Mouse (Mus musculus) neural tube, embryonic 12.5 days (tissue): ENCODE results near the gene Glipr2. TPM values are rescaled to one million over a fixed set of nuclear protein-coding genes. Genes with fewer than 3 reads are reported as not detected.

Source experiments
- ATAC-seq: fragments of 200-750 bp; cut with Nextera tagmentation; 2 replicates; pipeline ENCODE4 v1.8.0; 2017; ENCODE audit warnings: low read depth, mild to moderate bottlenecking, moderate TSS enrichment, moderate library complexity; ENCODE audit not compliant: low FRiP score
- H3K27ac ChIP-seq: fragments of 300-500 bp; sonication (generic); 2 replicates; pipeline ENCODE4 v1.5.1; 2016
- H3K27me3 ChIP-seq: fragments of 300-500 bp; sonication (generic); replicated peaks from 2 replicates; pipeline ENCODE4 v1.6.1; 2016; ENCODE audit warnings: mild to moderate bottlenecking
- H3K36me3 ChIP-seq: fragments of 300-500 bp; sonication (generic); 2 replicates; pipeline ENCODE4 v1.6.1; 2016; ENCODE audit warnings: mild to moderate bottlenecking
- H3K4me1 ChIP-seq: fragments of 300-500 bp; sonication (generic); 2 replicates; pipeline ENCODE4 v1.6.1; 2016
- H3K4me2 ChIP-seq: fragments of 300-500 bp; sonication (generic); replicated peaks from 2 replicates; pipeline ENCODE4 v1.6.1; 2016; ENCODE audit warnings: mild to moderate bottlenecking
- H3K4me3 ChIP-seq: fragments of 300-500 bp; sonication (generic); 2 replicates; pipeline ENCODE4 v1.5.1; 2016
- H3K9ac ChIP-seq: fragments of 300-500 bp; sonication (generic); 2 replicates; pipeline ENCODE4 v1.6.1; 2016; ENCODE audit warnings: mild to moderate bottlenecking
- H3K9me3 ChIP-seq: fragments of 300-500 bp; sonication (generic); 2 replicates; pipeline ENCODE4 v1.6.1; 2016; ENCODE audit warnings: mild to moderate bottlenecking
- WGBS: fragments of 180-500 bp; shearing (Covaris S2); methylation state at CpG from one replicate; pipeline ENCODE4 v1.1.7; 2016; 5-methylcytosine and 5-hydroxymethylcytosine counted together
- polyA plus RNA-seq: library from polyadenylated mRNA; unstranded; fragments of >200 nt; fragmentation: Nextera tagmentation; extraction: Ambion mirVana; gene quantifications from 2 replicates; pipeline ENCODE4 v1.2.1, GENCODE M21; 2016

Gene Glipr2
- polyA plus RNA-seq, 1 experiment from 2014 or later: 95.7 TPM

- Histone ChIP-seq H3K9me3 (no peaks in the 10 kb centered on the region), H3K9ac (peak overlapping the region; percentile 83), H3K27ac (peak overlapping the region; percentile 75), H3K36me3 (no peaks in the 10 kb centered on the region), H3K27me3 (no peaks in the 10 kb centered on the region; the same call in 1 of the 2 replicates), H3K4me1 (peaks cover 14% of the 10 kb centered on the region), H3K4me3 (peak overlapping the region; percentile 76), H3K4me2 (peak overlapping the region; percentile 92)
- peak; percentile 87 for ATAC-seq
- under 1% methylated on average over 26 of the region's 26 CpGs for WGBS
Observed at GRCm38 (mm10) chr4:43957846-43958461, 753 bp downstream of the Glipr2 start.

- H3K27me3 ChIP-seq: no peaks in the 10 kb centered on the region; the same call in 1 of the 2 replicates
- H3K9ac ChIP-seq: no peak overlapping the region
- H3K27ac ChIP-seq: no peak overlapping the region
- H3K9me3 ChIP-seq: no peaks in the 10 kb centered on the region
- H3K4me2 ChIP-seq: peak overlapping the region; percentile 92
- 72% methylated on average over 9 of the region's 9 CpGs for WGBS
- ATAC-seq: no peak
- H3K4me1 ChIP-seq: peaks cover 14% of the 10 kb centered on the region
- H3K36me3 ChIP-seq: no peaks in the 10 kb centered on the region
- H3K4me3 ChIP-seq: no peak overlapping the region
Observed at GRCm38 (mm10) chr4:43959523-43960179, 2.5 kb downstream of the Glipr2 start.

GRCm38 (mm10) chr4:43960207-43960606 is 3.0 kb downstream of the Glipr2 start:
- ATAC-seq: no peak
- no peaks in the 10 kb centered on the region; the same call in 1 of the 2 replicates for H3K27me3 ChIP-seq
- H3K4me3 ChIP-seq: no peak overlapping the region
- H3K4me1 ChIP-seq: peaks cover 15% of the 10 kb centered on the region
- WGBS: 91% methylated on average over 6 of the region's 6 CpGs
- H3K9me3 ChIP-seq: no peaks in the 10 kb centered on the region
- no peak overlapping the region for H3K9ac ChIP-seq
- H3K4me2 ChIP-seq: 0 out of 2 replicates have a peak overlapping the region, but pooled peaks have one; percentile 92
- H3K27ac ChIP-seq: no peak overlapping the region
- H3K36me3 ChIP-seq: no peaks in the 10 kb centered on the region; the same call in 1 of the 2 replicates

GRCm38 (mm10) chr4:43964326-43964833 is 7.2 kb downstream of the Glipr2 start:
- Histone ChIP-seq H3K9me3 (no peaks in the 10 kb centered on the region), H3K9ac (no peak overlapping the region), H3K4me1 (peaks cover 19% of the 10 kb centered on the region), H3K27ac (no peak overlapping the region), H3K4me3 (no peak overlapping the region), H3K27me3 (no peaks in the 10 kb centered on the region), H3K36me3 (peaks cover 3% of the 10 kb centered on the region; the same call in 1 of the 2 replicates), H3K4me2 (no peak overlapping the region)
- WGBS: 55% methylated on average over 2 of the region's 2 CpGs
- no peak for ATAC-seq

GRCm38 (mm10) chr4:43964951-43965684 is 7.9 kb downstream of the Glipr2 start:
- Histone ChIP-seq H3K4me2 (no peak overlapping the region), H3K4me3 (no peak overlapping the region), H3K4me1 (peaks cover 18% of the 10 kb centered on the region), H3K36me3 (peaks cover 3% of the 10 kb centered on the region; the same call in 1 of the 2 replicates), H3K9ac (no peak overlapping the region), H3K27ac (no peak overlapping the region), H3K27me3 (no peaks in the 10 kb centered on the region), H3K9me3 (no peaks in the 10 kb centered on the region)
- 55% methylated on average over 4 of the region's 4 CpGs for WGBS
- ATAC-seq: no peak

- Histone ChIP-seq H3K9ac (no peak overlapping the region), H3K4me1 (peaks cover 18% of the 10 kb centered on the region), H3K4me2 (no peak overlapping the region), H3K27me3 (no peaks in the 10 kb centered on the region), H3K4me3 (no peak overlapping the region), H3K36me3 (peaks cover 3% of the 10 kb centered on the region; the same call in 1 of the 2 replicates), H3K9me3 (no peaks in the 10 kb centered on the region), H3K27ac (no peak overlapping the region)
- ATAC-seq: no peak
- 85% methylated on average over 7 of the region's 7 CpGs for WGBS
Observed at GRCm38 (mm10) chr4:43965856-43966535, 8.8 kb downstream of the Glipr2 start.

GRCm38 (mm10) chr4:43968650-43969049 is 11.4 kb downstream of the Glipr2 start:
- H3K4me3 ChIP-seq: no peak overlapping the region
- ATAC-seq: no peak
- WGBS: 61% methylated on average over 13 of the region's 13 CpGs
- H3K9me3 ChIP-seq: no peaks in the 10 kb centered on the region
- no peak overlapping the region for H3K4me2 ChIP-seq
- no peaks in the 10 kb centered on the region for H3K27me3 ChIP-seq
- no peak overlapping the region for H3K27ac ChIP-seq
- peaks cover 30% of the 10 kb centered on the region for H3K4me1 ChIP-seq
- H3K9ac ChIP-seq: no peak overlapping the region
- peaks cover 3% of the 10 kb centered on the region; the same call in 1 of the 2 replicates for H3K36me3 ChIP-seq

GRCm38 (mm10) chr4:43969373-43969772 is 12.2 kb downstream of the Glipr2 start:
- H3K9me3 ChIP-seq: no peaks in the 10 kb centered on the region
- H3K27ac ChIP-seq: no peak overlapping the region
- H3K9ac ChIP-seq: no peak overlapping the region
- ATAC-seq: peak; percentile 39
- peaks cover 3% of the 10 kb centered on the region; the same call in 1 of the 2 replicates for H3K36me3 ChIP-seq
- H3K4me1 ChIP-seq: peaks cover 30% of the 10 kb centered on the region
- no peak overlapping the region for H3K4me3 ChIP-seq
- 14% methylated on average over 4 of the region's 4 CpGs for WGBS
- H3K27me3 ChIP-seq: no peaks in the 10 kb centered on the region
- H3K4me2 ChIP-seq: 0 out of 2 replicates have a peak overlapping the region, but pooled peaks have one; percentile 17

- no peak overlapping the region for H3K4me2 ChIP-seq
- no peaks in the 10 kb centered on the region for H3K27me3 ChIP-seq
- 87% methylated on average over 20 of the region's 20 CpGs for WGBS
- H3K4me3 ChIP-seq: no peak overlapping the region
- no peaks in the 10 kb centered on the region for H3K9me3 ChIP-seq
- H3K9ac ChIP-seq: no peak overlapping the region
- peaks cover 26% of the 10 kb centered on the region for H3K4me1 ChIP-seq
- H3K36me3 ChIP-seq: peaks cover 10% of the 10 kb centered on the region
- no peak for ATAC-seq
- no peak overlapping the region for H3K27ac ChIP-seq
Observed at GRCm38 (mm10) chr4:43970393-43971330, 13.5 kb downstream of the Glipr2 start.

GRCm38 (mm10) chr4:43971541-43972136 is 14.4 kb downstream of the Glipr2 start:
- Histone ChIP-seq H3K9me3 (no peaks in the 10 kb centered on the region), H3K4me3 (no peak overlapping the region), H3K9ac (no peak overlapping the region), H3K27ac (peak overlapping the region; percentile 39; the same call in 1 of the 2 replicates), H3K4me2 (peak overlapping the region; percentile 34; the same call in 1 of the 2 replicates), H3K36me3 (peaks cover 6% of the 10 kb centered on the region; the same call in 1 of the 2 replicates), H3K4me1 (peaks cover 26% of the 10 kb centered on the region), H3K27me3 (no peaks in the 10 kb centered on the region)
- 70% methylated on average over 9 of the region's 9 CpGs for WGBS
- ATAC-seq: no peak
